Mouse (Mus musculus): ENCODE measurements around the gene Hsd11b1. TPM values are rescaled to one million over a fixed set of nuclear protein-coding genes. Genes with fewer than 3 reads are reported as not detected.

Gene Hsd11b1
- polyA plus RNA-seq, 1 experiment from 2014 or later = 0.91 TPM

GRCm38 (mm10) chr1:193301216-193302092 lies 37.6 kb upstream of the Hsd11b1 start:
- no peaks in the 10 kb centered on the region for H3K36me3 ChIP-seq (ENCODE audit: control insufficient read depth, insufficient read depth, low read length)
- no peaks in the 10 kb centered on the region for H3K9me3 ChIP-seq (ENCODE audit: control insufficient read depth, low read length)
- WGBS = 48% methylated on average over 6 of the region's 6 CpGs
- H3K9ac ChIP-seq (ENCODE audit: low read depth, low read length) = 0 out of 2 replicates have a peak overlapping the region, but pooled peaks have one; percentile 22
- H3K4me1 ChIP-seq (ENCODE audit: control insufficient read depth, insufficient read depth, low read length) = peaks cover 15% of the 10 kb centered on the region; the same call in 1 of the 2 replicates
- peak overlapping the region; percentile 24; the same call in 1 of the 2 replicates for H3K4me2 ChIP-seq (ENCODE audit: low read depth, low read length)
- H3K4me3 ChIP-seq (ENCODE audit: low read length) = peak overlapping the region; percentile 21
- no peak overlapping the region for H3K27ac ChIP-seq (ENCODE audit: low read length)
- no peaks in the 10 kb centered on the region for H3K27me3 ChIP-seq (replicated peaks; ENCODE audit: control insufficient read depth, insufficient read depth, low read length)
- peak; percentile 90 for ATAC-seq

GRCm38 (mm10) chr1:193299995-193300394 lies 36.1 kb upstream of the Hsd11b1 start:
- Histone ChIP-seq H3K27me3 (replicated peaks; ENCODE audit: control insufficient read depth, insufficient read depth, low read length) (no peaks in the 10 kb centered on the region), H3K9ac (ENCODE audit: low read depth, low read length) (no peak overlapping the region), H3K9me3 (ENCODE audit: control insufficient read depth, low read length) (no peaks in the 10 kb centered on the region), H3K4me2 (ENCODE audit: low read depth, low read length) (no peak overlapping the region), H3K4me1 (ENCODE audit: control insufficient read depth, insufficient read depth, low read length) (peaks cover 15% of the 10 kb centered on the region; the same call in 1 of the 2 replicates), H3K4me3 (ENCODE audit: low read length) (no peak overlapping the region), H3K36me3 (ENCODE audit: control insufficient read depth, insufficient read depth, low read length) (no peaks in the 10 kb centered on the region), H3K27ac (ENCODE audit: low read length) (no peak overlapping the region)
- 52% methylated on average over 1 of the region's 1 CpGs for WGBS
- no peak for ATAC-seq

GRCm38 (mm10) chr1:193298141-193298765 lies 34.4 kb upstream of the Hsd11b1 start:
- Histone ChIP-seq H3K4me3 (ENCODE audit: low read length) (no peak overlapping the region), H3K9ac (ENCODE audit: low read depth, low read length) (no peak overlapping the region), H3K27me3 (replicated peaks; ENCODE audit: control insufficient read depth, insufficient read depth, low read length) (no peaks in the 10 kb centered on the region), H3K9me3 (ENCODE audit: control insufficient read depth, low read length) (no peaks in the 10 kb centered on the region), H3K4me1 (ENCODE audit: control insufficient read depth, insufficient read depth, low read length) (peaks cover 15% of the 10 kb centered on the region; the same call in 1 of the 2 replicates), H3K27ac (ENCODE audit: low read length) (no peak overlapping the region), H3K4me2 (ENCODE audit: low read depth, low read length) (no peak overlapping the region), H3K36me3 (ENCODE audit: control insufficient read depth, insufficient read depth, low read length) (no peaks in the 10 kb centered on the region)
- no peak for ATAC-seq
- 81% methylated on average over 3 of the region's 3 CpGs for WGBS

- WGBS = 74% methylated on average over 5 of the region's 5 CpGs
- H3K27me3 ChIP-seq (replicated peaks; ENCODE audit: control insufficient read depth, insufficient read depth, low read length) = no peaks in the 10 kb centered on the region
- H3K9me3 ChIP-seq (ENCODE audit: control insufficient read depth, low read length) = no peaks in the 10 kb centered on the region
- no peak overlapping the region for H3K4me3 ChIP-seq (ENCODE audit: low read length)
- H3K4me1 ChIP-seq (ENCODE audit: control insufficient read depth, insufficient read depth, low read length) = no peaks in the 10 kb centered on the region
- ATAC-seq = peak; percentile 86
- no peak overlapping the region for H3K4me2 ChIP-seq (ENCODE audit: low read depth, low read length)
- H3K27ac ChIP-seq (ENCODE audit: low read length) = no peak overlapping the region
- no peaks in the 10 kb centered on the region for H3K36me3 ChIP-seq (ENCODE audit: control insufficient read depth, insufficient read depth, low read length)
- H3K9ac ChIP-seq (ENCODE audit: low read depth, low read length) = no peak overlapping the region
Measured at GRCm38 (mm10) chr1:193295920-193296319, 32.0 kb upstream of the Hsd11b1 start.

- ATAC-seq = no peak
Measured at GRCm38 (mm10) chr1:193293926-193294325, 30.1 kb upstream of the Hsd11b1 start.

GRCm38 (mm10) chr1:193293039-193293438 lies 29.2 kb upstream of the Hsd11b1 start:
- whole genome bisulfite sequencing = 44% methylated on average over 2 of the region's 2 CpGs
- no peaks in the 10 kb centered on the region for H3K27me3 ChIP-seq (replicated peaks; ENCODE audit: control insufficient read depth, insufficient read depth, low read length)

More at GRCm38 (mm10) chr1:193293926-193294325, 30.1 kb upstream of the Hsd11b1 start:
- Histone ChIP-seq H3K36me3 (ENCODE audit: control insufficient read depth, insufficient read depth, low read length) (no peaks in the 10 kb centered on the region), H3K4me2 (ENCODE audit: low read depth, low read length) (no peak overlapping the region), H3K9ac (ENCODE audit: low read depth, low read length) (no peak overlapping the region), H3K27ac (ENCODE audit: low read length) (no peak overlapping the region), H3K4me3 (ENCODE audit: low read length) (no peak overlapping the region), H3K4me1 (ENCODE audit: control insufficient read depth, insufficient read depth, low read length) (no peaks in the 10 kb centered on the region), H3K27me3 (replicated peaks; ENCODE audit: control insufficient read depth, insufficient read depth, low read length) (no peaks in the 10 kb centered on the region), H3K9me3 (ENCODE audit: control insufficient read depth, low read length) (no peaks in the 10 kb centered on the region)
- WGBS = 77% methylated on average over 3 of the region's 3 CpGs

GRCm38 (mm10) chr1:193290686-193291085 lies 26.8 kb upstream of the Hsd11b1 start:
- Histone ChIP-seq H3K9ac (ENCODE audit: low read depth, low read length) (no peak overlapping the region), H3K4me1 (ENCODE audit: control insufficient read depth, insufficient read depth, low read length) (no peaks in the 10 kb centered on the region), H3K27ac (ENCODE audit: low read length) (no peak overlapping the region), H3K36me3 (ENCODE audit: control insufficient read depth, insufficient read depth, low read length) (no peaks in the 10 kb centered on the region), H3K9me3 (ENCODE audit: control insufficient read depth, low read length) (no peaks in the 10 kb centered on the region), H3K27me3 (replicated peaks; ENCODE audit: control insufficient read depth, insufficient read depth, low read length) (no peaks in the 10 kb centered on the region), H3K4me2 (ENCODE audit: low read depth, low read length) (no peak overlapping the region), H3K4me3 (ENCODE audit: low read length) (no peak overlapping the region)
- ATAC-seq = no peak

More at GRCm38 (mm10) chr1:193293039-193293438, 29.2 kb upstream of the Hsd11b1 start:
- Histone ChIP-seq H3K27ac (ENCODE audit: low read length) (no peak overlapping the region), H3K9me3 (ENCODE audit: control insufficient read depth, low read length) (no peaks in the 10 kb centered on the region), H3K4me3 (ENCODE audit: low read length) (no peak overlapping the region), H3K36me3 (ENCODE audit: control insufficient read depth, insufficient read depth, low read length) (no peaks in the 10 kb centered on the region), H3K4me1 (ENCODE audit: control insufficient read depth, insufficient read depth, low read length) (no peaks in the 10 kb centered on the region), H3K9ac (ENCODE audit: low read depth, low read length) (no peak overlapping the region), H3K4me2 (ENCODE audit: low read depth, low read length) (no peak overlapping the region)
- no peak for ATAC-seq

- no peak for ATAC-seq
- Histone ChIP-seq H3K4me2 (ENCODE audit: low read depth, low read length) (no peak overlapping the region), H3K36me3 (ENCODE audit: control insufficient read depth, insufficient read depth, low read length) (no peaks in the 10 kb centered on the region), H3K27ac (ENCODE audit: low read length) (no peak overlapping the region), H3K9ac (ENCODE audit: low read depth, low read length) (no peak overlapping the region), H3K4me1 (ENCODE audit: control insufficient read depth, insufficient read depth, low read length) (no peaks in the 10 kb centered on the region), H3K27me3 (replicated peaks; ENCODE audit: control insufficient read depth, insufficient read depth, low read length) (no peaks in the 10 kb centered on the region), H3K9me3 (ENCODE audit: control insufficient read depth, low read length) (no peaks in the 10 kb centered on the region), H3K4me3 (ENCODE audit: low read length) (no peak overlapping the region)
- WGBS = 88% methylated on average over 5 of the region's 5 CpGs
Measured at GRCm38 (mm10) chr1:193289914-193290313, 26.0 kb upstream of the Hsd11b1 start.

GRCm38 (mm10) chr1:193289076-193289475 lies 25.2 kb upstream of the Hsd11b1 start:
- Histone ChIP-seq H3K4me1 (ENCODE audit: control insufficient read depth, insufficient read depth, low read length) (no peaks in the 10 kb centered on the region), H3K4me2 (ENCODE audit: low read depth, low read length) (no peak overlapping the region), H3K9me3 (ENCODE audit: control insufficient read depth, low read length) (no peaks in the 10 kb centered on the region), H3K27ac (ENCODE audit: low read length) (no peak overlapping the region), H3K36me3 (ENCODE audit: control insufficient read depth, insufficient read depth, low read length) (no peaks in the 10 kb centered on the region), H3K4me3 (ENCODE audit: low read length) (no peak overlapping the region), H3K9ac (ENCODE audit: low read depth, low read length) (no peak overlapping the region), H3K27me3 (replicated peaks; ENCODE audit: control insufficient read depth, insufficient read depth, low read length) (no peaks in the 10 kb centered on the region)
- ATAC-seq = no peak
- WGBS = 84% methylated on average over 3 of the region's 3 CpGs
